In the genomic region with DNA sequence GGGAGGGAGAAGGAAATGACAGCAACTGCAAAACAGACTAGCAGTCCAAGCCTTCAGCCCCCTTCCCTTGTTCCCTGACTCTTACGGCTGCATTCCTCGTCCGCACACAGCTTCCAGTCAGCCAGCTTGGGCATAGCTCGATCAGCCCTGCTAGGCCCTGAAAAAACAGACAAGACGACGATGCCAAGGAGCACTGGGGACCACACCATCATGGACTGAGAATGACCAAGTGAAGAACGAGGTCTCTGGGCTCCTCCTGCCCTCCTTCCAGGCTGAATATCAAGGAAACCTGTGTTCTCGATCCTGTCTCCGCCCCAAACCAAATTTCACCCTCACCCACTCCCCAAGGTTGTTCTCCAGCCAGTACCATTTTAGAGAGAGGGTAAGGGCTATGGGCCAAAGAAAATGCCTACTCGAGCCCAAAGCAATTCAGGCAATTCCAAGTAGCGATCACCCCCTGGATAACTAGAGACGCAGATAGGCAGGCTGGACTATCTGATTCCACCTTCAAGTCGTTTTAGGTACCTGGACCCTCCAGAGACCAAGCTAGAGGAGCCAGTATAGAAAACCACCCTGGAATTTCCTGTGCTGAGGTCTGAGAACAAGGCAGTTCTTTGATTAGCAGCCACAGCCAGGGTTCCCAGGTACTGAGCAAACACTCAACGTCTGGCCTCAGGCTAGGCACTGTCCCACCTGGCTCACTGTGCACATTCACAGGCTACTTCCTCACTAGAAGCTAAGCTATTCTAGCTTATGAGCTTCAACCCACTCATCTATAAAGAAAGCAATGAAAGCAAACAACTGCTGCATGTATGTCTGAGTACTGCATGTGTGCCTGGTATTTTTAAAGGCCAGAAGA, we compare ENCODE assay signal across 12 mouse cellular contexts. TPM values are rescaled to one million over a fixed set of nuclear protein-coding genes. Genes with fewer than 3 reads are reported as not detected.
A peak's percentile ranks its signal among the peaks of the same experiment; 100 is the strongest.
DNase-seq lines count a peak whose midpoint lies in the region; ATAC-seq and TF ChIP-seq lines count a peak whose summit lies in the region.
"Had no signal": no experiment of that assay in that cellular context is flagged by ENCODE, and none has a peak within 500 bp of the region (broad histone marks: within the 10 kb centered on the region; RNA-seq: fewer than 3 reads in every experiment).

A gene (minus strand): TSS at position 250 of the 859 bp plus-strand sequence.
A gene (minus strand): TSS at position 321 of the 859 bp plus-strand sequence.

- ATAC-seq in hindbrain, embryonic 14.5 days (ENCODE audit: low FRiP score), result no peak

- H3K36me3 ChIP-seq in CH12.LX (replicated peaks in 1 of 2; ENCODE audit: control insufficient read depth in 1 of 2, insufficient read depth in 1 of 2, low read length in 1 of 2), result peaks cover 19 to 44% of the 10 kb centered on the region in 2 experiments
- peaks cover 33% of the 10 kb centered on the region for H3K36me3 ChIP-seq in hindbrain, embryonic 14.5 days (replicated peaks; ENCODE audit: control insufficient read depth, insufficient read depth)
- H3K36me3 ChIP-seq in midbrain, embryonic 10.5 days, result peaks cover 33% of the 10 kb centered on the region

- TF ChIP-seq CTCF in gastrocnemius, adult 2 months (IDR thresholded peaks at IDR 0.05), result no peak
- TF ChIP-seq CTCF in CH12.LX (conservative IDR thresholded peaks at IDR 0.05 in 1 of 2, IDR thresholded peaks at IDR 0.05 in 1 of 2; ENCODE audit: low read depth in 2 of 2, low read length in 2 of 2), result no peak

- in situ Hi-C loops in CH12.LX (cut with MboI; ENCODE audit: low pct_ligation_motif_present, low pct_unique_long_range_greater_than_20kb, low sequenced_read_pairs), result no loop called here

- peaks cover 2% of the 10 kb centered on the region for H3K9me3 ChIP-seq in CH12.LX (replicated peaks; ENCODE audit: low read length)
- H3K9me3 ChIP-seq in hindbrain, embryonic 14.5 days (ENCODE audit: control insufficient read depth, low read length), result no peaks in the 10 kb centered on the region
- peaks cover 10% of the 10 kb centered on the region for H3K9me3 ChIP-seq in midbrain, embryonic 10.5 days (replicated peaks)

- TF ChIP-seq POLR2A in CH12.LX (IDR thresholded peaks at IDR 0.05; ENCODE audit: low read depth, low read length), result no peak

- peak within 1 kb of the TSS; percentile 68 for H3K4me2 ChIP-seq in CH12.LX (ENCODE audit: insufficient read depth, low read depth, poor library complexity, severe bottlenecking)
- H3K4me2 ChIP-seq in hindbrain, embryonic 14.5 days (replicated peaks), result peak within 1 kb of the TSS; percentile 49

- peak within 1 kb of the TSS; percentile 94 for H3K27ac ChIP-seq in gastrocnemius, adult 2 months
- H3K27ac ChIP-seq in CH12.LX (ENCODE audit: insufficient read depth, low read depth), result peak within 1 kb of the TSS; percentile 87
- H3K27ac ChIP-seq in hindbrain, embryonic 14.5 days, result peak within 1 kb of the TSS; percentile 81
- H3K27ac ChIP-seq in midbrain, embryonic 10.5 days (replicated peaks), result no peak within 1 kb of the TSS

- peak within 1 kb of the TSS; percentile 40; the same call in 1 of the 2 replicates for H3K9ac ChIP-seq in CH12.LX (ENCODE audit: insufficient read depth, low read depth)
- H3K9ac ChIP-seq in hindbrain, embryonic 14.5 days, result 0 out of 2 replicates have a peak within 1 kb of the TSS, but pooled peaks have one; percentile 16

- no peak for DNase-seq in gastrocnemius, adult 2 months
- no peak for DNase-seq in gastrocnemius, postnatal 4 days (ENCODE audit: low spot score in 2 of 2)
- no peak for DNase-seq in CH12.LX (ENCODE audit: extremely low read depth)
- DNase-seq in hindbrain, embryonic 14.5 days (ENCODE audit: low spot score), result no peak
- DNase-seq in midbrain, embryonic 10.5 days (ENCODE audit: low spot score), result no peak
- DNase-seq in thymus, postnatal 10 days (ENCODE audit: low spot score in 2 of 2), result no peak
- DNase-seq in right cerebral cortex, postnatal 25 days, result no peak
- DNase-seq in cerebellum, adult 8-10 months, result no peak
- DNase-seq: adrenal gland, postnatal 14 days had no signal

- no peaks in the 10 kb centered on the region for H3K27me3 ChIP-seq in CH12.LX (replicated peaks)
- H3K27me3 ChIP-seq in hindbrain, embryonic 14.5 days (ENCODE audit: control insufficient read depth, insufficient read depth, low read length), result no peaks in the 10 kb centered on the region
- H3K27me3 ChIP-seq in midbrain, embryonic 10.5 days (ENCODE audit: low read depth, poor library complexity, severe bottlenecking), result no peaks in the 10 kb centered on the region

- peaks cover 3 to 27% of the 10 kb centered on the region in 2 experiments; a peak in 3 of 4 replicates for H3K4me1 ChIP-seq in CH12.LX (ENCODE audit: control insufficient read depth in 1 of 2, insufficient read depth in 2 of 2)
- peaks cover 13% of the 10 kb centered on the region for H3K4me1 ChIP-seq in hindbrain, embryonic 14.5 days (replicated peaks; ENCODE audit: control insufficient read depth, insufficient read depth, low read length)
- peaks cover 26% of the 10 kb centered on the region for H3K4me1 ChIP-seq in midbrain, embryonic 10.5 days

- TF ChIP-seq RAD21 in CH12.LX (IDR thresholded peaks at IDR 0.05; ENCODE audit: low read depth, low read length), result no peak

- H3K4me3 ChIP-seq in gastrocnemius, adult 2 months, result peak within 1 kb of the TSS; percentile 89
- peak within 1 kb of the TSS in 2 of 3 experiments; percentile 25 to 26 for H3K4me3 ChIP-seq in CH12.LX (replicated peaks in 1 of 3; ENCODE audit: low read depth in 2 of 3, low read length in 2 of 3, poor library complexity in 1 of 3)
- 0 out of 2 replicates have a peak within 1 kb of the TSS, but pooled peaks have one; percentile 2 for H3K4me3 ChIP-seq in hindbrain, embryonic 14.5 days (replicated peaks; ENCODE audit: low read length)
- 0 out of 2 replicates have a peak within 1 kb of the TSS, but pooled peaks have one; percentile 78 for H3K4me3 ChIP-seq in midbrain, embryonic 10.5 days

- 65% methylated on average over 14 of the region's 14 CpGs for WGBS in hindbrain, embryonic 14.5 days
- 78% methylated on average over 14 of the region's 14 CpGs for WGBS in midbrain, embryonic 10.5 days

- dilution Hi-C loops in CH12.LX (cut with MboI; ENCODE audit: extremely low pct_ligation_motif_present, extremely low pct_unique_long_range_greater_than_20kb, low sequenced_read_pairs), result no loop called here

- peaks cover 7% of the 10 kb centered on the region for H3K79me2 ChIP-seq in CH12.LX (replicated peaks; ENCODE audit: control insufficient read depth, extremely low read depth, insufficient read depth, poor library complexity, severe bottlenecking)

- intact Hi-C loops in gastrocnemius, adult 2 months (cut with DNase I), result no loop called here

- no peak for TF ChIP-seq EP300 in CH12.LX (IDR thresholded peaks at IDR 0.05; ENCODE audit: low read length)

TF ChIP-seq in CH12.LX, 34 proteins besides CTCF, POLR2A, EP300 and RAD21:
- TF ChIP-seq CHD1 (IDR thresholded peaks at IDR 0.05; ENCODE audit: low read depth, low read length) (no peak), HCFC1 (IDR thresholded peaks at IDR 0.05; ENCODE audit: low read depth, low read length) (no peak), E2F4 (IDR thresholded peaks at IDR 0.05; ENCODE audit: insufficient replicate concordance, low read depth, low read length) (no peak), TBP (conservative IDR thresholded peaks at IDR 0.05; ENCODE audit: low read depth, low read length) (no peak), MAFK (IDR thresholded peaks at IDR 0.05; ENCODE audit: insufficient replicate concordance, low read length) (no peak), USF2 (conservative IDR thresholded peaks at IDR 0.05; ENCODE audit: low read depth, low read length) (no peak), KAT2A (IDR thresholded peaks at IDR 0.05; ENCODE audit: insufficient replicate concordance, low read length) (no peak), UBTF (IDR thresholded peaks at IDR 0.05; ENCODE audit: low read depth, low read length) (no peak), TCF12 (IDR thresholded peaks at IDR 0.05; ENCODE audit: low read depth, low read length) (no peak), SIN3A (IDR thresholded peaks at IDR 0.05; ENCODE audit: low read length) (no peak), PAX5 (IDR thresholded peaks at IDR 0.05; ENCODE audit: low read length) (no peak), MYC (IDR thresholded peaks at IDR 0.05; ENCODE audit: low read depth, low read length) (no peak), ZKSCAN1 (IDR thresholded peaks at IDR 0.05; ENCODE audit: borderline replicate concordance, low read depth, low read length) (no peak)

RNA-seq across cellular contexts. Expression of the first gene that starts in this region (rescaled TPM):
- under 1 TPM in 1 of 2 experiments, not detected in 1; 0.18 TPM for total RNA-seq in gastrocnemius, adult 2 months (2021)
- total RNA-seq in gastrocnemius, postnatal 4 days (2021), result not detected
- total RNA-seq in CH12.LX (2012; rRNA removed) (0.13 TPM in 1 of 2 replicates, not detected in the other), CH12.LX (2014; rRNA removed) (not detected in 2 replicates)
- 0.81 TPM in 1 of 2 replicates, not detected in the other for polyA plus RNA-seq in CH12.LX (2012; ENCODE audit: insufficient read length, low read depth)
- not detected in 2 replicates for polyA plus RNA-seq in hindbrain, embryonic 14.5 days (2014; fragmentation: Nextera tagmentation; extraction: Ambion mirVana)
- polyA plus RNA-seq in midbrain, embryonic 10.5 days (2016; fragmentation: Nextera tagmentation; extraction: Ambion mirVana), result not detected in 2 replicates
- total RNA-seq: adrenal gland, postnatal 14 days; heart, adult 8-10 months; layer of hippocampus, adult 18-20 months; megakaryocyte-erythroid progenitor cell, adult 5-6 weeks had no signal

RNA-seq across cellular contexts. Expression of the second gene that starts in this region (rescaled TPM):
- not detected for total RNA-seq in gastrocnemius, adult 2 months (2021)
- total RNA-seq in gastrocnemius, postnatal 4 days (2021), result not detected
- total RNA-seq in CH12.LX (2012; rRNA removed), result 1.1 and 1.8 TPM in 2 replicates
- 0.44 and 0.47 TPM in 2 replicates for total RNA-seq in CH12.LX (2014; rRNA removed)
- polyA plus RNA-seq in CH12.LX (2012; ENCODE audit: insufficient read length, low read depth), result 2.0 and 2.1 TPM in 2 replicates
- 24.6 and 28.5 TPM in 2 replicates for polyA plus RNA-seq in hindbrain, embryonic 14.5 days (2014; fragmentation: Nextera tagmentation; extraction: Ambion mirVana)
- polyA plus RNA-seq in midbrain, embryonic 10.5 days (2016; fragmentation: Nextera tagmentation; extraction: Ambion mirVana), result 2.1 and 2.2 TPM in 2 replicates
- total RNA-seq: megakaryocyte-erythroid progenitor cell, adult 5-6 weeks had no signal

Comparison
In these comparisons a context has a peak if more than half of its experiments do, and no peak if none do; other contexts are left out.
1. H3K4me3 ChIP-seq: peak in every context shown above with its lines; median percentile 89 in gastrocnemius, adult 2 months; 78 in midbrain, embryonic 10.5 days; 26 in CH12.LX; 2 in hindbrain, embryonic 14.5 days.